Mouse (Mus musculus): ENCODE data around the gene Ryr2.

- TF ChIP-seq POLR2A (IDR thresholded peaks at IDR 0.05; ENCODE audit: control insufficient read depth, low read depth, low read length) (no peak), CTCF (IDR thresholded peaks at IDR 0.05; ENCODE audit: control insufficient read depth, insufficient read depth, insufficient replicate concordance, low read depth, low read length) (no peak)
Observed at GRCm38 (mm10) chr13:11920495-11920894, 186.2 kb downstream of the Ryr2 start.
